Mouse (Mus musculus) lung, postnatal 0 days (tissue): ENCODE data around the gene Gm17617.

Experiments used
- CTCF ChIP-seq: IDR thresholded peaks from 2 replicates; pipeline ENCODE4 v1.5.1; 2016; ENCODE audit warnings: antibody characterized with exemption, mild to moderate bottlenecking
- EP300 ChIP-seq: IDR thresholded peaks from 2 replicates; pipeline ENCODE4 v1.6.1; 2016; ENCODE audit warnings: antibody characterized with exemption, mild to moderate bottlenecking, control low read depth

DNA sequence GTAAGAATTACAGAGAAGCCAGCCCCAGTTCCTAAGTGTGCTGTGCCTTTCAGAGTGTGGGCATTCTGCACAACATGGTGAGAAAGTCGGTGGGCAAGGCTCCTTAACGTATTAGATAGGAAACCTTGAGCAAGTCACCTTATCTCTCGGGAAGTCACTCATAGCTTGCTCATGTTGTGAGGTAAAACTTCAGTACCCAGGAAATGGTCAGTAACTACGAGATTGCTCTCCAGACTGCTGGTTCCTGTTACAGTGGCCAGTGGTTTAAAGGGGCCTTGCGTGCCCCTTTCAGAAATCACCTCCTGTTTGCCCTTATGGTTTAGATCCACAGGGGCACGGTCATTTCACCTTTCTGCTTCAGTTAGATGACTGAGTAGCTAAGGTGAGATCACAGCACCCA lies 19.0 kb downstream of the Gm17617 start:
- no peak for TF ChIP-seq CTCF
- TF ChIP-seq EP300, result no peak
